Comparison of ENCODE assay signal across 24 mouse cellular contexts in genomic region chr8:112674671-112675070, GRCm38 (mm10).
A peak's percentile ranks its signal among the peaks of the same experiment; 100 is the strongest.
DNase-seq lines count a peak whose midpoint lies in the region; ATAC-seq lines count a peak whose summit lies in the region.
"Had no signal": no experiment of that assay in that cellular context is flagged by ENCODE, and none has a peak within 500 bp of the region (broad histone marks: within the 10 kb centered on the region; RNA-seq: fewer than 3 reads in every experiment).

No protein-coding gene starts in this region.

- H3K9me3 ChIP-seq in kidney, embryonic 16.5 days (ENCODE audit: low read length), result no peaks in the 10 kb centered on the region
- H3K9me3 ChIP-seq: embryonic facial prominence, embryonic 12.5 days; embryonic facial prominence, embryonic 15.5 days; forebrain, embryonic 12.5 days; forebrain, embryonic 15.5 days; heart, embryonic 12.5 days; heart, embryonic 15.5 days; hindbrain, embryonic 10.5 days; hindbrain, embryonic 13.5 days had no signal

- intact Hi-C loops in left cerebral cortex, postnatal 4 days (cut with DNase I), result no loop called here

- 79% methylated on average over 1 of the region's 1 CpGs for WGBS in kidney, embryonic 16.5 days

- peak; percentile 59; the same call in 1 of the 2 replicates for ATAC-seq in cerebellum, adult (ENCODE audit: insufficient number of reproducible peaks, low FRiP score, low TSS enrichment)
- no peak for ATAC-seq in kidney, embryonic 16.5 days (ENCODE audit: low FRiP score, low TSS enrichment)
- ATAC-seq: activated CD4-positive, CD25-positive, alpha-beta regulatory T cell, adult 4 months; forebrain, embryonic 15.5 days; intestine, postnatal 0 days had no signal

- H3K27me3 ChIP-seq in kidney, embryonic 16.5 days (ENCODE audit: insufficient read depth, low read length), result no peaks in the 10 kb centered on the region
- H3K27me3 ChIP-seq: embryonic facial prominence, embryonic 12.5 days; embryonic facial prominence, embryonic 15.5 days; forebrain, embryonic 12.5 days; forebrain, embryonic 15.5 days; heart, embryonic 12.5 days; heart, embryonic 15.5 days; hindbrain, embryonic 13.5 days had no signal

- no peak overlapping the region for H3K4me2 ChIP-seq in kidney, embryonic 16.5 days (replicated peaks; ENCODE audit: low read depth, low read length)
- H3K4me2 ChIP-seq: embryonic facial prominence, embryonic 12.5 days; embryonic facial prominence, embryonic 15.5 days; forebrain, embryonic 12.5 days; forebrain, embryonic 15.5 days; heart, embryonic 12.5 days; heart, embryonic 15.5 days; hindbrain, embryonic 13.5 days had no signal

- H3K9ac ChIP-seq in kidney, embryonic 16.5 days (replicated peaks; ENCODE audit: low read length), result no peak overlapping the region
- H3K9ac ChIP-seq: embryonic facial prominence, embryonic 12.5 days; embryonic facial prominence, embryonic 15.5 days; forebrain, embryonic 12.5 days; forebrain, embryonic 15.5 days; heart, embryonic 12.5 days; heart, embryonic 15.5 days; hindbrain, embryonic 13.5 days had no signal

- no peak overlapping the region for H3K4me3 ChIP-seq in kidney, embryonic 16.5 days (ENCODE audit: low read length)
- H3K4me3 ChIP-seq: embryonic facial prominence, embryonic 12.5 days; embryonic facial prominence, embryonic 15.5 days; forebrain, embryonic 12.5 days; forebrain, embryonic 15.5 days; heart, embryonic 12.5 days; heart, embryonic 15.5 days; hindbrain, embryonic 10.5 days; hindbrain, embryonic 13.5 days had no signal

- no peak for DNase-seq in cerebellum, adult 8-10 months
- DNase-seq in left cerebral cortex, postnatal 4 days, result peak; percentile 24
- DNase-seq in left cerebral cortex, adult 18-20 months (ENCODE audit: low spot score in 2 of 2), result no peak
- DNase-seq in brain, adult 2 months (ENCODE audit: low read depth, low spot score), result peak; percentile 83
- DNase-seq in cerebellum, adult 9-11 months, result peak; percentile 64
- no peak for DNase-seq in adrenal gland, postnatal 14 days
- DNase-seq: adrenal gland, adult 8-10 months; adrenal gland, postnatal 36 days; gastrocnemius, postnatal 25 days; heart, adult 18-20 months; heart, postnatal 10 days; heart, postnatal 36 days had no signal

- H3K27ac ChIP-seq in kidney, embryonic 16.5 days (ENCODE audit: low read length), result no peak overlapping the region
- H3K27ac ChIP-seq: embryonic facial prominence, embryonic 12.5 days; embryonic facial prominence, embryonic 15.5 days; forebrain, embryonic 12.5 days; forebrain, embryonic 15.5 days; heart, embryonic 15.5 days; hindbrain, embryonic 10.5 days; hindbrain, embryonic 13.5 days had no signal

- H3K36me3 ChIP-seq in kidney, embryonic 16.5 days (ENCODE audit: insufficient read depth, low read length), result no peaks in the 10 kb centered on the region
- H3K36me3 ChIP-seq: embryonic facial prominence, embryonic 12.5 days; embryonic facial prominence, embryonic 15.5 days; forebrain, embryonic 12.5 days; forebrain, embryonic 15.5 days; heart, embryonic 12.5 days; heart, embryonic 15.5 days; hindbrain, embryonic 10.5 days; hindbrain, embryonic 13.5 days had no signal

- no peaks in the 10 kb centered on the region for H3K4me1 ChIP-seq in kidney, embryonic 16.5 days (ENCODE audit: insufficient read depth, low read length)
- H3K4me1 ChIP-seq: embryonic facial prominence, embryonic 15.5 days; forebrain, embryonic 12.5 days; forebrain, embryonic 15.5 days; heart, embryonic 12.5 days; heart, embryonic 15.5 days; hindbrain, embryonic 13.5 days had no signal

Comparison
In these comparisons a context has a peak if more than half of its experiments do, and no peak if none do; other contexts are left out.
1. DNase-seq: peak in left cerebral cortex, postnatal 4 days (single experiment), brain, adult 2 months (single experiment) and cerebellum, adult 9-11 months (single experiment); none in cerebellum, adult 8-10 months (single experiment), left cerebral cortex, adult 18-20 months (0 of 2) and adrenal gland, postnatal 14 days (single experiment).